Mouse (Mus musculus) midbrain, postnatal 0 days (tissue): ENCODE measurements around the gene Samd15. TPM values are rescaled to one million over a fixed set of nuclear protein-coding genes. Genes with fewer than 3 reads are reported as not detected.
"Not testable (repeated sequence)": the region's sequence is repeated elsewhere in the genome, so short reads cannot be mapped to it uniquely, and the experiment has no call there.

Source experiments
- ATAC-seq: fragments of 200-750 bp; cut with Nextera tagmentation; 2 replicates; pipeline ENCODE4 v1.8.0; 2017; ENCODE audit warnings: moderate number of reproducible peaks, mild to moderate bottlenecking, moderate TSS enrichment, moderate library complexity; ENCODE audit not compliant: low FRiP score
- DNase-seq: peaks from one replicate; pipeline ENCODE4 v3.0.0-alpha.2; 2015; ENCODE audit warnings: low spot score
- H3K27ac ChIP-seq: fragments of 300-500 bp; sonication (generic); 2 replicates; pipeline ENCODE4 v1.5.1; 2014; ENCODE audit warnings: low read depth, mild to moderate bottlenecking, low read length, mixed read lengths
- H3K27me3 ChIP-seq: fragments of 300-500 bp; sonication (generic); 2 replicates; pipeline ENCODE4 v1.6.1; 2014; ENCODE audit warnings: low read length, control low read depth, mixed read lengths; ENCODE audit not compliant: insufficient read depth
- H3K36me3 ChIP-seq: fragments of 300-500 bp; sonication (generic); 2 replicates; pipeline ENCODE4 v1.6.1; 2014; ENCODE audit warnings: low read length, control low read depth, mixed read lengths; ENCODE audit not compliant: insufficient read depth
- H3K4me1 ChIP-seq: fragments of 300-500 bp; sonication (generic); 2 replicates; pipeline ENCODE4 v1.6.1; 2014; ENCODE audit warnings: mild to moderate bottlenecking, control low read depth, antibody characterized with exemption, low read length, mixed read lengths; ENCODE audit not compliant: insufficient read depth
- H3K4me2 ChIP-seq: fragments of 300-500 bp; sonication (generic); 2 replicates; pipeline ENCODE4 v1.6.1; 2014; ENCODE audit warnings: low read depth, mild to moderate bottlenecking, low read length, mixed read lengths; ENCODE audit not compliant: poor library complexity, severe bottlenecking
- H3K4me3 ChIP-seq: fragments of 300-500 bp; sonication (generic); 2 replicates; pipeline ENCODE4 v1.5.1; 2014; ENCODE audit warnings: low read depth, mild to moderate bottlenecking, low read length, moderate library complexity
- H3K9ac ChIP-seq: fragments of 300-500 bp; sonication (generic); replicated peaks from 2 replicates; pipeline ENCODE4 v1.6.1; 2014; ENCODE audit warnings: mild to moderate bottlenecking, low read length, moderate library complexity, mixed read lengths; ENCODE audit not compliant: poor library complexity, severe bottlenecking
- H3K9me3 ChIP-seq: fragments of 300-500 bp; sonication (generic); 2 replicates; pipeline ENCODE4 v1.6.1; 2016; ENCODE audit warnings: low read length, control low read depth
- CTCF ChIP-seq: IDR thresholded peaks from 2 replicates; pipeline ENCODE4 v1.5.1; 2016; ENCODE audit warnings: antibody characterized with exemption, mild to moderate bottlenecking
- WGBS: fragments of 180-500 bp; shearing (Covaris S2); extraction: QIAGEN DNeasy Blood & Tissue Kit; methylation state at CpG from one replicate; pipeline ENCODE4 v1.1.7; 2014; 5-methylcytosine and 5-hydroxymethylcytosine counted together
- polyA plus RNA-seq: library from polyadenylated mRNA; unstranded; fragments of >200 nt; fragmentation: Nextera tagmentation; extraction: Ambion mirVana; gene quantifications from 2 replicates; pipeline ENCODE4 v1.2.1, GENCODE M21; 2015
- total RNA-seq: library from RNA; depleted of rRNA; stranded (reverse); fragments of >200 nt; gene quantifications from 2 replicates; pipeline ENCODE4 v1.2.3, GENCODE M21; 2014; rRNA removed

The Samd15 gene
- total RNA-seq: 0.55 and 0.61 TPM in 2 replicates
- 1.9 and 3.1 TPM in 2 replicates for polyA plus RNA-seq

- WGBS: under 1% methylated on average over 38 of the region's 38 CpGs
- Histone ChIP-seq H3K36me3 (no peaks in the 10 kb centered on the region), H3K27ac (peak within 1 kb of the TSS; percentile 96), H3K4me1 (peaks cover 2% of the 10 kb centered on the region; the same call in 1 of the 2 replicates), H3K27me3 (no peaks in the 10 kb centered on the region), H3K9ac (peak within 1 kb of the TSS; percentile 98), H3K9me3 (no peaks in the 10 kb centered on the region), H3K4me2 (peak within 1 kb of the TSS; percentile 80), H3K4me3 (peak within 1 kb of the TSS; percentile 94)
- TF ChIP-seq CTCF: no peak
- ATAC-seq (peak; percentile 75), DNase-seq (peak; percentile 42)
Observed at GRCm38 (mm10) chr12:87199206-87199972, at the start of gene Samd15. Gene Samd15 (plus strand): TSS chr12:87199723.

DNA sequence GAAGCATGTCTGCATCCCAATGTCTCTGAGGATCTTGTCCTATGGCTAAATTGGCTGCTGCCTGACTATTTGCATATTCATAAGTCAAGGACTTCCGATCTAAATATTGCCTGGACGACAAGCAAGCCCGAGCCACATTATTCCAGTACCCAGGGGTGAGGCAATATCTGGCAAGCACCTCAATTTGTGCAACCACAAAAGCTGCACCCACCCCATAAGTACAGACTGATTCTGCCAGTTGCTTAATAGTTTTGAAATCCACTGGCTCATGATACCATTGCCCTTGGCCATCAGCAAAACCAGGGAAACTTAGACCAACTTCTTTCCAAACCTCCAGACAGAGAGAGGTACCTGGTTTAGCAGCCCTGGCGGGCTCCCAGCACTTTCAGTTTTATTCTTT lies 45.1 kb upstream of the Samd15 start:
- H3K4me1 ChIP-seq, H3K9me3 ChIP-seq, H3K4me3 ChIP-seq, H3K4me2 ChIP-seq, H3K9ac ChIP-seq, DNase-seq, H3K27me3 ChIP-seq, H3K27ac ChIP-seq, ATAC-seq, H3K36me3 ChIP-seq: not testable (repeated sequence)
- WGBS: 88% methylated on average over 4 of the region's 4 CpGs

GRCm38 (mm10) chr12:87157361-87157760 lies 42.2 kb upstream of the Samd15 start:
- H3K4me1 ChIP-seq: no peaks in the 10 kb centered on the region
- peaks cover 3% of the 10 kb centered on the region; the same call in 1 of the 2 replicates for H3K36me3 ChIP-seq
- 61% methylated on average over 4 of the region's 4 CpGs for WGBS
- H3K27me3 ChIP-seq: no peaks in the 10 kb centered on the region
- no peaks in the 10 kb centered on the region for H3K9me3 ChIP-seq
- no peak overlapping the region for H3K4me2 ChIP-seq
- no peak for ATAC-seq
- no peak overlapping the region for H3K9ac ChIP-seq
- H3K4me3 ChIP-seq: no peak overlapping the region
- DNase-seq: no peak
- H3K27ac ChIP-seq: no peak overlapping the region
- TF ChIP-seq CTCF: no peak

DNA sequence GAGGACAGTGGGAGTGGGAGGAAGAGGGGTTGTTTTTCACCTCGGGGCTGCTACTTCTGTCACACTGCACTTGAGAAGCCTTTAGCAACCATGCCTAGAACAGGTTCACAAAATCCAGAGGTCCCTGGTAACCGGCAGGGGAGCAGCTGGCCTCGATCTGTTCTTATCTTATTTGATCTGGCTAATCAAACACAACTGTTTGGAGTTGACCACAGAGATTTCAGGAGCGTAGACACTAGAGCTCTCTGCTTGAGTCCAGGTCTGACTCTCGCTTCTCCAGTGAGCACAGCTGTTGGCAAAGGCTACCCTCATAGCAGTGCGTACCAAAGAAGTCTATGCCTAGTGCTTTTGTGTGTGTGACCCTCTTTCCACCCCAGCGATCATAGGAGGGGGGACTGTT lies 41.4 kb upstream of the Samd15 start:
- no peak for DNase-seq
- Histone ChIP-seq H3K27ac (no peak overlapping the region), H3K9ac (no peak overlapping the region), H3K36me3 (peaks cover 3% of the 10 kb centered on the region; the same call in 1 of the 2 replicates), H3K4me1 (no peaks in the 10 kb centered on the region), H3K4me3 (no peak overlapping the region), H3K4me2 (no peak overlapping the region), H3K27me3 (no peaks in the 10 kb centered on the region), H3K9me3 (no peaks in the 10 kb centered on the region)
- WGBS: 79% methylated on average over 7 of the region's 7 CpGs
- no peak for ATAC-seq
- TF ChIP-seq CTCF: no peak

- Histone ChIP-seq H3K9ac (no peak overlapping the region), H3K4me2 (no peak overlapping the region), H3K4me1 (no peaks in the 10 kb centered on the region), H3K36me3 (peaks cover 3% of the 10 kb centered on the region; the same call in 1 of the 2 replicates), H3K27me3 (no peaks in the 10 kb centered on the region), H3K9me3 (no peaks in the 10 kb centered on the region), H3K27ac (no peak overlapping the region), H3K4me3 (no peak overlapping the region)
- no peak for TF ChIP-seq CTCF
- ATAC-seq (no peak), DNase-seq (no peak)
- WGBS: 87% methylated on average over 1 of the region's 1 CpGs
Observed at GRCm38 (mm10) chr12:87160310-87160709, 39.2 kb upstream of the Samd15 start.

- DNase-seq (no peak), ATAC-seq (no peak)
- H3K4me3 ChIP-seq: no peak overlapping the region
- H3K27me3 ChIP-seq: no peaks in the 10 kb centered on the region
- H3K9ac ChIP-seq: no peak overlapping the region
- no peaks in the 10 kb centered on the region for H3K4me1 ChIP-seq
- TF ChIP-seq CTCF: no peak
- no peak overlapping the region for H3K27ac ChIP-seq
- peaks cover under 1% of the 10 kb centered on the region; the same call in 1 of the 2 replicates for H3K36me3 ChIP-seq
- no peaks in the 10 kb centered on the region for H3K9me3 ChIP-seq
- H3K4me2 ChIP-seq: no peak overlapping the region
- WGBS: 87% methylated on average over 5 of the region's 5 CpGs
Observed at GRCm38 (mm10) chr12:87160815-87161214, 38.7 kb upstream of the Samd15 start.
